Mouse (Mus musculus): Measurements from ENCODE around the gene Heatr6. TPM values are rescaled to one million over a fixed set of nuclear protein-coding genes. Genes with fewer than 3 reads are reported as not detected.

Gene Heatr6
- total RNA-seq, 2 experiments from 2014 or later, result 16.6 to 19.5 TPM

DNA sequence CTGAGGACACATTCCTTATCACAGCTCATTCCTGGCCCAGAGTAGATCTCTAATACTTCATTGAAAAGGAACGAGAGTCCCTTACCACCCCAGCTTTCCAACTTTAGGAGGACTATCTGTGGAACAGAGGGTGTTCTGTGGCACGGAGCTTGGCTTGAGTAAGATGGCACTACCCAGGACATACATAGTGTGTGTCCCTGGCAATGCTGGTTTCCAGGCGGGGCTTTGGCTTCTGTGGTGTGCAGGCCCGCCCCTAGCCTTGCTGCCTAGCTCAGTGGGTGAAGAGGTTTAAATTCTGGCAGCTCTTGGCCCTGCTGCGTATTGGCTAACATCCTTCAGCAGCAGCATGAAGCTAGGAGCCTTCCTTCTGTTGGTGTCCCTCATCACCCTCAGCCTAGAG is 6.8 kb upstream of the Heatr6 start, which contains the start of gene Wfdc21:
TSS of gene Wfdc21 (plus strand) at position 260 of the 400 bp plus-strand sequence.
- no peak for DNase-seq (ENCODE audit: low spot score in 2 of 2)

DNA sequence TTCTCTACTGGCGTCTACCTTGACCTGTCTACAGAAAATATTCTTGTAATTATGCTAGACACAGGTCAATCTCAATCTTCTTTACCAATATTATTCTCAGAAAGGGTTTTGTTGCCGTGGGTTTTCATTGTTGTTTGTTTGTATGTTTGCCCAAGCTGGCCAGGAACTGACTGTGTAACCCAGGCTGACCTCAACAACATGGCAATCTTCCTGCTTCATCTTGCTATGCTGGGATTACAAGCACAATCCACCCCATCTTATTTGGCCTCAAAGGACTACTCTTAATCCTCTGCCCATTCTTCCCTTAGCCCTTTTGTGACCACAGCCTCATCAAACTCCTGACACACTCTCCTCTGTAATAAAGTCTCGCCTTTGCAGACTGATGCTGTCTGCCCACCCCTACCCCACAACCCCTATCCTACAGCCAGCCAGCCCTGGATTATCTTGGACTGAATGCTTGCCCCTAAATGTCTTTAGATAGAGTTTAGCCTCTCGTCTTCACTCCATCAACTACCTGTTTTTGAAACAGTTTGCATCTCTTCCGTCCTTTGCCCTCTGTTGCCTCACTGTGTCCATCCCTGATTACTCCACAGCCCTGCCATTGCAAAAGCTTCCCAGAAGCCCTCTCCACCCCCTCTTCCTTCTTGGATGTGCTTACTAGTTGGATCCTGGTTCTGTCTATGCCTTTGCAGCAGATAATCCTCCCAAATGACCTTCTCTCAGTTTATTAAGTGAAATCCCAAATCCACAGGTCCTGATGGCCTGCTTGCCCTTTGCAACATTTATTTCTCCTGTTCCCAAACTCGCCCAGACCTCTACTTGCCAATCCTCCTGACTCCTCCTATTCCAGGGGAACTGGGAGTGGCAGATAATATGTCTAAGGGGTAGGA is 5.9 kb upstream of the Heatr6 start:
- no peak for DNase-seq (ENCODE audit: low spot score in 2 of 2)

DNA sequence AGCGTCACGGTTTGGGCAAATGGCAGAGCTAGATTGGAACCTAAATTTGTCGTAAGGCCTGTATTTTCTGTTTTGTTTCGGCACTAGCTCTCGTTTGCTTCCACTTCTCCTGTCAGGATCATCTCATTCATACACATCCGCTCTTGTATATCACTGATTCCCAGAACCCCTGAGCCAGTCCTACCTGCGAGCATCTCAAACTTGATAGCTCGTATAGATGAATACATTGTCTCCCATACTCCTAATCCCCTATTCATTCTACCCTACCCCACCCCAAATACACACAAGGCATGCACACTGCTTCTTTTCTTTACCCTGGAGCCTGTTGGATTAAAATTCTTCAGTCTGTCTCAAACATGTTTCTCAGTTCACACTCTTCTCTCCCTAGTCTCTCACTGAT is 731 bp downstream of the Heatr6 start:
- no peak for DNase-seq (ENCODE audit: low spot score in 2 of 2)

DNA sequence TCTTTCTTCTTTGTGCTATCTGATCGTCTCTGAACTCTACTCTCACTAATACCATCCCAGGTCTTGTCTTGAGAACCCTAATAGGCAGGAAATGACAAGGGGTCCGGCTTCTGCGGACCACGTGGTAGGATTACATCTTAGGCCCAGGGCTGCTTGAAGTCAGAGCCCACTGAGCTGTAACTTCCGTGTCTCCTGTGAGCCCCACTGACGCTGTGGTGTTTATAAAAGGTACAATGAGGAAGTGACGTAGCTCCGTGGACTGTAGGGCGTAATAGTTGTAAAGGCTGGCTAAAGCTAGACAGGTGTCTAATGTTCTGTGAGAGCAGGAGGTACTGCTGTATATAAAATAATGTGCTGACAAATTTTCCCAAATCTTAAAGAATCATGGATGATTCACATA is 13.8 kb downstream of the Heatr6 start:
- no peak for DNase-seq (ENCODE audit: low spot score in 2 of 2)

DNA sequence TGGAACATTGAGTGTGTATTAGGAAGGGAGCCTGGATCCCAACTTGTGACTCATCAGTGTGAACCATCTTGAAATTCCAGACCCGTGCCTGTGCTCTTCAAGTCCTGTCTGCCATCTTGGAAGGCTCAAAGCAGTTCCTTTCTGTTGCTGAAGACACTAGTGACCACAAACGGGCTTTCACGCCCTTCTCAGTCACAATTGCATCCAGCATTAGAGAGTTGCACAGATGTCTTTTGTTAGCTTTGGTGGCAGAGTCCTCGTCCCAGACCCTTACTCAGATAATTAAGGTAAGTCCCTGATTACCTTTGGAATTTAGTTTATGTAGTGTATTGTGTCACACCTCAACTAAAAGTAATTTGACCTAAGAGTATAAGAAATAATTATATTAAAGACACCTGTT is 15.5 kb downstream of the Heatr6 start:
- DNase-seq (ENCODE audit: low spot score in 2 of 2), result no peak

DNA sequence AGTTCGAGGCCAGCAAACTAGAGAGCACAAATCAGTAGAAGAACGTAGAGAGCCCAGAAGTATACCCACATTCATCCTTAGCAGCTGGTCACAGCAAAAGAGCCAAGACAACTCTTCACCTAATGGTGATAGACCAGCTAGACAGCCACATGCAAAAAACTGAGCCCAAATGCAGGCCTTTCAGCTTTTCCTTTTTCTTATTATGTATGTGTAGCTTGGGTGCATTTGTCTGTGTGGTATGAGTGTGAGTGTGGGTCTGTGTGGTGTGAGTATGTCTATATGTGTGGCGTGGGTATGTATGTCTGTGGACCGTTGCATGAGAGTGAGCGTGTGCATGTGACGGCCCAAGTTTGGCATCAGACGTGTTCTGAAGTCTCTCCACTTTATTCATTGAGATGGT is 17.5 kb downstream of the Heatr6 start:
- DNase-seq (ENCODE audit: low spot score in 2 of 2), result no peak

DNA sequence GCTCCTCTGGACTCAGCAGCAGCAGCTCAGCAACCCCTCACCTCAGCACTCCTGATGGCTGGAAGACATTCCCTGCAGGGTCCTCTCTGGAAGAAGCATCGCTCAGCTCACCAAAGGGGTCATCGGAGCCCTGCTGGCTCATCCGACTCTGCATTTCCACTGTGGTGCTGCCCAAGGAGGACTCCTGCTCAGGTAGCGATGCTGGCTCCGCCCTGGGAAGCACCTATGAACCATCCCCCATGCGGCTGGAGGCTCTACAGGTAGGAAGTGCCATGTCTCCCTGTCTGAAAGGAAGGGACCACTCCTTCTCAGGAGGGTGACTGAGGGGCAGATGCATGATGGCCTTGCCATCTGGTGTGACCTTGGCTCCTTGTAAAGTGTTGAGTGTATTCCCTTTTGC is 18.8 kb downstream of the Heatr6 start:
- DNase-seq (ENCODE audit: low spot score in 2 of 2), result no peak

DNA sequence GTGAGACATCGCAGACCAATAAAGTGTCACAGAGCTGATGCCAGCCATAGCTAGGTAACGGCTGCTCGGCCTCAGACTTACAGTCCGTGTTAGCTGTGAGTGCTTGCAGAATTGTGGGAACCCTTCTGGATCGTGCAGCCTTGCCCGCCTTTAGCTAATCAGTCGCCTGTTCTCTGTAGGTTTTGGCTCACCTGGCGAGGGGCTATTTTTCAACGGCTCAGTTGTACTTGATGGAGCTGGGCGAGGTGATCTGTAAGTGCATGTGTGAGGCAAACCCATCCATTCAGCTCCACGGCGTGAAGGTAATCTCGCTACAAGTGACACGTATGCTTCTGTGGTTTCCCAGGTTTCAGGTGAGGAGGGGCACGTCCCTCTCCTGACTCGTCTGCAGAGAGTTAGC is 20.2 kb downstream of the Heatr6 start:
- no peak for DNase-seq (ENCODE audit: low spot score in 2 of 2)

DNA sequence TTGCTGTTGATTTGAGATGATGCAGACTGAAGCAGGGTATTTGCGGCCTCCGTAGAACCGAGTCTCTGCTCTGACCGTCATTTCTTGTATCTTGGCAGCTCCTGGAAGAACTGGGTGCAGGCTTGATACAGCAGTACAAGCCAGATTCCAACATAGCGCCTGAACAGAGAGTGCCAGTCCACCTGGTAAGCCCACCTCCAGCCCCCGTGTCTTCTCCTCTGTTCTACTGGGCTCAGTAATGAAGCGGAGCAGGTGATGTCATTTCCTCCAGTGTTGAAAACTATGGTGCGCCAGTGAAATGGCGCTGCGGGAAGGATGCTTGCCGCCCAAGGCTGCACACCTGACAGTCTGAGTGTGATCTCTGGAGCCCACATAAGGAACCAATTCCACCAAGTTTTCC is 20.8 kb downstream of the Heatr6 start:
- DNase-seq (ENCODE audit: low spot score in 2 of 2), result no peak

DNA sequence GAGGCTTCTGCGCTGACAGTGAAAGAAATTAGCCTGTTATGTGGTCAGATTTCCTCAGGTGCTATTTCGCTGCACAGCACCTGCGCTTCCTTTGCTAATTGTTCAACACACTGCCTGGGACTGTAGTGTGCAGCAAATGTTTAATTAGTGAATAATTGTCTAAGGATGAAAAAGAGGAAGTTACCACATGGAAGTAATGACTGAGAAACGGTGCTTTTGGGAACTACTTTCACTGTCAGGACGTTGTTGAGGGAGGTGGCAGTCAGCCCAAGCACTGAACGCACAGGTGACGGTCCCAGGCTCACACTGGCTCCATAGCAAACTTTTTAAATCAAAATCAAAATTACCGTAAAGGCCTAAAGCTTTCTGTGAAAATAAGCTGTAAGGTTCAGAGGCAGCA is 23.3 kb downstream of the Heatr6 start:
- no peak for DNase-seq (ENCODE audit: low spot score in 2 of 2)

DNA sequence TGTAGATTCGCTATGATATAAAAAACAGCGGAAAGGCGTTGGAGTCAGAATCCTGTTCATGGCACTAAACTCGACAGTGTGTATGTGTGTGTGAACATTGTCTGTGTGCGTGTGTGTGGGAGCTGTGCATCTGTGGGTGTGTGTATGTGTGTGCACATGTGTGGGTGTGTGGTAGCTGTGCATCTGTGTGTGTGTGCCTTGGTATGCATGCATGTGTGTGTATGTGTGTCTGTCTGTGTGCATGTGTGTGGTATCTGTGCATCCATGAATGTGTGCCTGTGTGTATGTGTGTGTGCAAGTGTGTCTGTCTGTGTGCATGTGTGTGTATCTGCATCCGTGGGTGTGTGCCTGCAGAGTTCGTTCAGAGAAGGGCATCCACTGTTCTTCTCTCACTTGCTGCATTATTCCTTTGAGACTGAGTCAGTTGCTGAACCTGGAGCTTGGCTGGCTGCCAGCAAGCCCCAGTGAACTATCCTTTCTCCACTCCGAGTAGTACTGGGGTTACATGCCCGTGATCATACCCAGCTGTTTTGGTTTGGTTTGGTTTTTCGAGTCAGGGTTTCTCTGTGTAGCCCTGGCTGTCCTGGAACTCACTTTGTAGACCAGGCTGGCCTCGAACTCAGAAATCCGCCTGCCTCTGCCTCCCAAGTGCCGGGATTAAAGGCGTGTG is 30.6 kb downstream of the Heatr6 start:
- DNase-seq (ENCODE audit: low spot score in 2 of 2), result no peak

DNA sequence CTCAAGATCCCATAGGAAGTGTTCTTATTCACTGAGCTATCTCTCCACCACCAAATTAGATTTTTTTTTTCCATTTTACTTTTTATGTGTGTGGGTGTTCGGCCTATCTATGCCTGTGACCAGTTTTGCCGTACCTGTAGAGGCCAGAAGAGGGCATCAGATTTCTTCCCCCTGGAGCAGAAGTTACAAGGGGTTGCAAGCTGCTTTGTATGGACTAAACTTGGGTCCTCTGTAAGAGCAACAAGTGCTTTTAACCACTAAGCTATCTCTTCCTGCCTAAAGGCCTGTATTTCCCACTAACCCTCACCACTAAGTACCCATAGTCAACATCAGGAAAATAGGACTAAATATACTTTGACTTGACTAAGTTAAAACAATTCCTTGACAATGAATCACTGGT is 31.2 kb downstream of the Heatr6 start:
- DNase-seq (ENCODE audit: low spot score in 2 of 2), result no peak

DNA sequence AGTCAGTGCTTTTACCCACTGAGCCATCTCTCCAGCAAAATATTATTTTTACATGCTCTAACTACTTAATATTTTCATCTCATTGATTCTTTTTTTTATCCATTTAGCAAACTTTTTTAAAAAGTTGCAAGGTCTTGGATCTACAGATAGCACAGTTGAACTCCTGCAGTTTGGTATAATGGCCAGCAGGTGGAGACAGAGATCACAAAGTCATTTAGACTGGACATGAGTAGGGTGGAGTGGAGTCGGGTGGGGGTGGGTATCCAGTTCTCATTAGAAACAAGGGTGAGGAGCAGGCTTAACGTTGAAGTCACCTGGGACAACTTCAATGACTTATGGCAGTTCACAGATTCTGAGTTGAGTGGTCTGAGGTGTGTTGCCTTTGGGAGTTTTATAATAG is 31.9 kb downstream of the Heatr6 start:
- peak; percentile 51 to 61 for DNase-seq (ENCODE audit: low spot score in 2 of 2)

DNA sequence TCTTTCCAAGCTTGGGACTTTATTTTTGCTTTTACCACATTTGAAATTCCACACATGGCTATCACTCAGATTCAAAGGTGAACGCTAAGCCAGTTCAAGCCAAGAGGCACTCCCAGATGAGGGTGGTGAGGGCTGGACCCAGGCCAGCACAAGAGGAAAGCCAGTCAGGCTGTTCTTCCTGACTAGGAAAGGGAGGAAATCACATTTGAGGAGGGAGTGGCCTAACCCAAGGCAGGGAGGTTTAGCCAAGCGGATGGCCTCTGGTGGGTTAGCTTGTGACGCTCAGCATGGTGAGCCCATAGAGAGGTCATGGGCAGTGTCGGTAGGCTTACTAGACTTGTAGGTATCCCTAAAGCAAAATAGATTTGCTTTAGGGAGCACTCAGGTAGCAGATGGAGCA is 33.3 kb downstream of the Heatr6 start:
- no peak for DNase-seq (ENCODE audit: low spot score in 2 of 2)

DNA sequence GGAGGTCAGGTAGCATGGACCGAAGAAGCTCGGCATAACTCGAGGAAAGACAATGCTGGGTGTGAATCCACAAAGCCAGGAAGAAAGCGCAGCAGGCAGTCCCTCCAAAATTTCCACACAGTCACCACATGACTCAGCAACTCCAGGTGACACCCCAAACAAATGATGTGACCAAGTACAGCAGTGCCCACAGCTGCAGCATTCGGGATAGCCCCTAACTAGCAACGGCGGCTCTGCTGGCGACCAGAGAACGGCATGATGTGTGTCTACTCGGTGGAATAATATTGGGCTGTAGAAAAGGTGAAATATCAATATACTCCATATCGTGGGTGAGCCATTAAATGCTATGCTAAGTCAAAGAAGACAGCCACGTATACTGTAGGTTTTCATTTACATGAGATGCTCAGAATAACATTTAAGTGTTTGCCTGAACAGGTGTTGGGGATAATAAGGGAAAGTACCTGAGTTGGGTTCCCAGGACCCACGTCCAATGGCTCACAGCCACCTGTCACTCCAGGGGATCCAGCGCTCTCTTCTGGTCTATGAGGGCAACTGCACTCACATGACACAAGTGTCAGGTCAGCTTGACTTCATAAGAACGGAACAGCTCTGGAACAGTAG is 34.0 kb downstream of the Heatr6 start:
- DNase-seq (ENCODE audit: low spot score in 2 of 2), result no peak

DNA sequence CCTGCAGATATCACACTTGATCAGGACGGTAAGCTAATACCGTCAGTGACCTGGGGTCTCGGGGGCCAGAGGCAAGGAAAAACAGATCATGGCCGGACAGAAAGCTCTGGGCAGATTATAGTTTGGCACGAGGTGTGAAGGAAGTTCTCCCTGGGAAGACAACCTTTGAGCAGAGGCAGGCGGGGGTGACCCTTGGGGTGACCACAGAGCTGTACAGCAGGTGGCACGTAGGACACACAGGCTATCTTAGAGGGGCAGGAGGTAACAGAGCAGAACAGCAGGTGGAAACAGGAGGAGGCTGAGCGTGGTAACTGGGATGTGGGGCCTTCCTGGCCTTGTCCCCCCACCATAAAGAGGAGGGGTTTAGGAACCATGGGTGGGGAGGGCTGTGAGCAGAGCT is 34.8 kb downstream of the Heatr6 start:
- DNase-seq (ENCODE audit: low spot score in 2 of 2), result no peak

DNA sequence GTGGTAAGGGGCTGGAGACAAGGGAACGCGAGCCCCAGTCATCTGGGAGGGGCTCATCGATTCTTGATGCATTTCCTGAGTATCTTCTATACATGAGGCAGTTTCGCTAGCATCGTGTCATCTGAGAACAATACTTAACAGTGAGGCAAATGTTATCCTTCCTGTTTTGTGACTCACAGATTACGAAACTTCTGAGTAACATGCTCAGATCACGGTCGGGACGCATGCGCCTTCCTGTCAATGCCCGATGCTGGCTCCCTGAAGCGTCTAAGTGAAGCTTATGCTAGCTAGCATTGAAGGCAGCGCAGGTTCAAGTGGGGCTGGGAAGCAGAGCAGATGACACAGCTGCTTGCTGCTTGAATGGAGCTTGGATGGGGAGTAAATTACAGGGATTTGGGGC is 35.8 kb downstream of the Heatr6 start:
- DNase-seq (ENCODE audit: low spot score in 2 of 2), result no peak

DNA sequence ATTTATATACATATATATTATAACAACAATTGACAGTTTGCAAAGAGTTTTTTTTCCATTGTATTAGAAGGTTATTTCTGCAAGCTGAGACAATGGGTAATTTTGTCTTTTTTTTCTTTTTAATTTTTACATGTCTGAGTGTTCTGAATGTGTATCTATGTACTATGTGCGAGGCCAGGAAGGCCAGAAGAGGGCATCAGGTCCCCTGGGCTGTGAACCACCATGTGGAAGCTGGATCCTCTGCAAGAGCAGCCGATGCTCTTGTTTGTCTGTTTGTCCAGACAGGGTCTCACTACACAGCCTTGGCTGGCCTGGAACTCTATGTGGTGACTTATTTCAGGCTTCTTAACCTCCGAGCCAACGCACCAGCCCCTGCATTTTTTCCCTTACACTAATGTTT is 37.6 kb downstream of the Heatr6 start:
- no peak for DNase-seq (ENCODE audit: low spot score in 2 of 2)

DNA sequence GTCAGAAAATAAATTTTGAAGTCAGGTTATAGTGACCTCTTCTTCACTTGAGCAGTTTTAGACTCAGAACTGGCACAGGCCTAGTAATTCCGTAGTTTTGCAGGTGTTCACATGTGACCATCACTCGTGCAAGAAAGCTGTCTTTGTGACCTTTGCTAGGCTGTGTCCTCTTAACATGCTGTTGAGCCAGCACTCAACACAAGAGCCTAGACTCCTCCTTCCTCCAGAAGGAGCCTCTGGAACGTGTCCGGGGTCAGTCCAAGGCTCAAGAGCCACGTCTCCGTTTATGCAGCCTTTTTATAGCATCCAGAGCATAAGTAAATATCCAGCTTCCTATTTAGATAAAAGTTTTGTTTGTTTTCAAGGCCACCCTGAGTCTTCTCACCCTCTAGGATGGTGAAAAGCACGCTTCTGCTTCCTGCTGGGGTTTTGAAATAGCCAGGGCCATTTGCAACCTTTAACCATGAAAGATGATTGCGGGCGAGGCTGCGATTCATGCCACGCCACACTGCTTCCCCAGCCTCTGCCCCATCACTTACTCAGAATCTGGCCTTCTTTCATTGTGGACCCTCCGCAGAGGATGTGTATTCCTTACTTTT is 38.9 kb downstream of the Heatr6 start:
- DNase-seq (ENCODE audit: low spot score in 2 of 2), result no peak

DNA sequence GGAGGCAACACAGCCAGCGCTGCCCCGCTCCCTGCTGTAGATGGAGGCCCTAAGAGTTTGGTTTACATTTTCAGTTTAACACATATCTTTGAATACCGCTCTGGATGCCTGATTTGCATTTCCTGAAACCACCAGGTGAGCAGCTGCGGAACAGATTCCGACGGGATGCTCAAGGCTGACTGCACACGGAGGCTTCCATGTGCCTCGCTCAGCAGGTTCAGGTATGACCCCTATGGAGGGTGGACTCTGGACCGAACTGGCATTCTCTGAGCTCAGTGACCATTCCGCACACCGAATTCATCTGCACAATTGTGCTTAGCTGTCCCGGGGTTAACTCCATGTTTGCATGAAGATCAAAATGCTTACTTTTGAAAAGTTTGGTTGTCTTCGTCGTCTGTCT is 39.8 kb downstream of the Heatr6 start:
- no peak for DNase-seq (ENCODE audit: low spot score in 2 of 2)

DNA sequence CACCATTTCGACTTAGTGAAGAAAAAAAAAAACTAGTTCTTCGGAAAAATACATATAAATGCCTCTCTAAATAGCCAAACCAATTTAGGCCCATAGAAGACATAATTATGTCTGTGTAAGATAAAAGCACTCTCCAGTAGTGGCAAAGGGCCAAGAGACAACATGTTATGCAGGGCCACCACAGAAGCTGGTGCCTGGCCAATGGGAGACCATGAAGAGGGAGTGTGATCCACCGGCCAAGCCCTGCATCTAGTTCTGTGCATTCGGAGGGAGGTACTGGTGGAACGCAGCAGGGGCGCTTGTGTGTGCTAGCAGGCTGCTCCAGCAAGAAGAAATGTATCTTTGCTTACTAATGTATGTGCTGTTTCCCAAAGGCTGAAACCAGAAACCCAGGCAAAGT is 42.6 kb downstream of the Heatr6 start:
- no peak for DNase-seq (ENCODE audit: low spot score in 2 of 2)
